Mouse (Mus musculus) heart, postnatal 0 days (tissue): ENCODE data around the gene Ear6. TPM values are rescaled to one million over a fixed set of nuclear protein-coding genes. Genes with fewer than 3 reads are reported as not detected.
"Not testable (repeated sequence)": the region's sequence is repeated elsewhere in the genome, so short reads cannot be mapped to it uniquely, and the experiment has no call there.

Source experiments
- ATAC-seq: fragments of 200-750 bp; cut with Nextera tagmentation; 2 replicates; pipeline ENCODE4 v1.8.0; 2017; ENCODE audit warnings: low read depth, moderate number of reproducible peaks, moderate library complexity; ENCODE audit not compliant: insufficient read depth
- DNase-seq: peaks from one replicate; pipeline ENCODE4 v3.0.0-alpha.2; 2016; ENCODE audit warnings: low spot score
- H3K27ac ChIP-seq: fragments of 300-500 bp; sonication (generic); 2 replicates; pipeline ENCODE4 v1.5.1; 2014; ENCODE audit warnings: low read depth, mild to moderate bottlenecking
- H3K27me3 ChIP-seq: fragments of 300-500 bp; sonication (generic); 2 replicates; pipeline ENCODE4 v1.6.1; 2014; ENCODE audit warnings: low read length, mixed read lengths; ENCODE audit not compliant: control insufficient read depth, insufficient read depth
- H3K36me3 ChIP-seq: fragments of 300-500 bp; sonication (generic); replicated peaks from 2 replicates; pipeline ENCODE4 v1.6.1; 2014; ENCODE audit warnings: low read length, mixed read lengths; ENCODE audit not compliant: control insufficient read depth, insufficient read depth
- H3K4me1 ChIP-seq: fragments of 300-500 bp; sonication (generic); 2 replicates; pipeline ENCODE4 v1.6.1; 2014; ENCODE audit warnings: antibody characterized with exemption; ENCODE audit not compliant: control insufficient read depth, insufficient read depth
- H3K4me2 ChIP-seq: fragments of 300-500 bp; sonication (generic); 2 replicates; pipeline ENCODE4 v1.6.1; 2014; ENCODE audit warnings: low read depth, mild to moderate bottlenecking, low read length, moderate library complexity
- H3K4me3 ChIP-seq: fragments of 300-500 bp; sonication (generic); 2 replicates; pipeline ENCODE4 v1.5.1; 2014; ENCODE audit warnings: low read depth, low read length
- H3K9ac ChIP-seq: fragments of 300-500 bp; sonication (generic); replicated peaks from 2 replicates; pipeline ENCODE4 v1.6.1; 2014; ENCODE audit warnings: low read depth, low read length, mixed read lengths
- H3K9me3 ChIP-seq: fragments of 300-500 bp; sonication (generic); replicated peaks from 2 replicates; pipeline ENCODE4 v1.6.1; 2016; ENCODE audit warnings: low read length; ENCODE audit not compliant: control insufficient read depth
- CTCF ChIP-seq: IDR thresholded peaks from 2 replicates; pipeline ENCODE4 v1.5.1; 2016; ENCODE audit warnings: antibody characterized with exemption, control low read depth, low read depth
- EP300 ChIP-seq: IDR thresholded peaks from 2 replicates; pipeline ENCODE4 v1.6.1; 2016; ENCODE audit warnings: antibody characterized with exemption, low read depth
- WGBS: fragments of 180-500 bp; shearing (Covaris S2); extraction: QIAGEN DNeasy Blood & Tissue Kit; methylation state at CpG from one replicate; pipeline ENCODE4 v1.1.7; 2014; 5-methylcytosine and 5-hydroxymethylcytosine counted together
- polyA plus RNA-seq: library from polyadenylated mRNA; unstranded; fragments of >200 nt; fragmentation: Nextera tagmentation; extraction: Ambion mirVana; gene quantifications from 2 replicates; pipeline ENCODE4 v1.2.1, GENCODE M21; 2015
- total RNA-seq: library from RNA; depleted of rRNA; stranded (reverse); fragments of >200 nt; gene quantifications from 2 replicates; pipeline ENCODE4 v1.2.3, GENCODE M21; 2014; ENCODE audit warnings: low replicate concordance; rRNA removed

Gene Ear6
- total RNA-seq: not detected in 2 replicates
- not detected in 2 replicates for polyA plus RNA-seq

GRCm38 (mm10) chr14:51853399-51853798, at the start of gene Ear6:
Ear6 (plus strand) TSS chr14:51853699.
- ATAC-seq (no peak), DNase-seq (no peak)
- Histone ChIP-seq H3K4me2 (no peak within 1 kb of the TSS), H3K36me3 (no peaks in the 10 kb centered on the region), H3K9me3 (no peaks in the 10 kb centered on the region), H3K27ac (no peak within 1 kb of the TSS), H3K27me3 (no peaks in the 10 kb centered on the region), H3K9ac (no peak within 1 kb of the TSS), H3K4me3 (no peak within 1 kb of the TSS), H3K4me1 (no peaks in the 10 kb centered on the region)
- TF ChIP-seq EP300: no peak
- TF ChIP-seq CTCF: no peak

- Histone ChIP-seq H3K9ac (no peak overlapping the region), H3K4me1 (no peaks in the 10 kb centered on the region), H3K4me2 (no peak overlapping the region), H3K9me3 (no peaks in the 10 kb centered on the region), H3K27ac (no peak overlapping the region), H3K27me3 (no peaks in the 10 kb centered on the region), H3K36me3 (no peaks in the 10 kb centered on the region), H3K4me3 (no peak overlapping the region)
- ATAC-seq (no peak), DNase-seq (no peak)
- TF ChIP-seq CTCF (no peak), EP300 (no peak)
- 46% methylated on average over 1 of the region's 1 CpGs for WGBS
Measured at GRCm38 (mm10) chr14:51826625-51827024, 26.9 kb upstream of the Ear6 start.

DNA sequence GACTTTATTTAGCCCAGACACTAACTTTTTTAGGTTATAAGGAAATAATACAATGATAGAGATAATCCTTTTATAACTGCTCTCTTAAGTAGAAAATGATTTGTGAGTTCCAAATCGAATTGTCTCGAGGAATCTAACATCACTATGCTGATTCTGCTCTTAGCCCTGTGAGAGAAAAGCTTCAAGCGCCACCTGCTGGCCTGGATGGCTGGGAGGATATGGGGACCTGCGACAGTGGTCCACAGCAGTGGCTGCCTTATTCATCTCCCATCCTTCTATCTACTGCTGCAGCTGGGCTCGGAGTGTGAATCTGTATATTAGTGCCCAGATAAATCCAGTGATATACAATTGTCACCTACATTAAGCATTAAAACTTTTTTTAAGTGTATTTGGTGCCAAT, 25.7 kb upstream of the Ear6 start:
- not testable (repeated sequence) for H3K9me3 ChIP-seq, H3K4me3 ChIP-seq, DNase-seq, H3K9ac ChIP-seq, H3K36me3 ChIP-seq, H3K4me1 ChIP-seq, H3K4me2 ChIP-seq, H3K27me3 ChIP-seq, H3K27ac ChIP-seq, ATAC-seq
- WGBS: 24% methylated on average over 5 of the region's 5 CpGs
- TF ChIP-seq CTCF: peak; percentile 55

DNA sequence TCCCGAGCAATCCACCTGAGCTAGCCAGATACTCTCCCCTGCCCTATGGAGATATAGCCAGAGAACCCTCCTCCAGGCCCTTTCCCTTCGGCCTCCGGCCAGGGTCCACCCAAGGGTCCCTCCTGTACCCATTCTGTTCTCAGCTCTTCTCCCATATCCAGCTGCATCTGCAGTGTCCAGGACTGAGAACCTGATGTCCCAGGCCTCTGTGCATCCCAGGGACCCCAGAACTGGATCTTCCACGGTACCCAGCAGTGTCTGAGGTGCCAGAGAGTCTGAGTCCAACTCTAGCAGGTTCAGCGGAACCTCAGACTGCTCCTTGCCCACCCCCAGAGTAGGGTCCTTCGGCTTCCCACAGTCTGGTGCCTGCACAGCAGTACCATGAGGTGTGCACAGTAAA, 24.3 kb upstream of the Ear6 start:
- H3K27ac ChIP-seq: no peak overlapping the region
- no peak overlapping the region for H3K9ac ChIP-seq
- no peaks in the 10 kb centered on the region for H3K4me1 ChIP-seq
- TF ChIP-seq CTCF: no peak
- TF ChIP-seq EP300: no peak
- H3K27me3 ChIP-seq: no peaks in the 10 kb centered on the region
- H3K4me2 ChIP-seq: no peak overlapping the region
- DNase-seq (no peak), ATAC-seq (no peak)
- no peaks in the 10 kb centered on the region for H3K36me3 ChIP-seq
- no peak overlapping the region for H3K4me3 ChIP-seq
- 70% methylated on average over 6 of the region's 6 CpGs for WGBS
- no peaks in the 10 kb centered on the region for H3K9me3 ChIP-seq

- H3K4me2 ChIP-seq, H3K9me3 ChIP-seq, DNase-seq, ATAC-seq, H3K27me3 ChIP-seq, H3K27ac ChIP-seq, H3K9ac ChIP-seq, H3K4me3 ChIP-seq, H3K4me1 ChIP-seq, H3K36me3 ChIP-seq: not testable (repeated sequence)
- 23% methylated on average over 2 of the region's 2 CpGs for WGBS
- TF ChIP-seq CTCF: peak; percentile 29; the same call in 1 of the 2 replicates
Measured at GRCm38 (mm10) chr14:51838480-51838879, 15.0 kb upstream of the Ear6 start.

- ATAC-seq (no peak), DNase-seq (no peak)
- Histone ChIP-seq H3K9ac (no peak overlapping the region), H3K36me3 (no peaks in the 10 kb centered on the region), H3K9me3 (no peaks in the 10 kb centered on the region), H3K4me1 (no peaks in the 10 kb centered on the region; the same call in 1 of the 2 replicates), H3K27me3 (no peaks in the 10 kb centered on the region), H3K4me3 (no peak overlapping the region), H3K27ac (no peak overlapping the region), H3K4me2 (no peak overlapping the region)
- WGBS: 49% methylated on average over 1 of the region's 1 CpGs
- TF ChIP-seq CTCF: no peak
- TF ChIP-seq EP300: no peak
Measured at GRCm38 (mm10) chr14:51842250-51842649, 11.2 kb upstream of the Ear6 start.
